Mouse (Mus musculus) hindbrain, embryonic 13.5 days (tissue): ENCODE data around the gene C8g. TPM values are rescaled to one million over a fixed set of nuclear protein-coding genes. Genes with fewer than 3 reads are reported as not detected.

ENCODE experiments used
- ATAC-seq: fragments of 200-750 bp; cut with Nextera tagmentation; 2 replicates; pipeline ENCODE4 v1.8.0; 2017; ENCODE audit warnings: moderate TSS enrichment; ENCODE audit not compliant: low FRiP score
- H3K27ac ChIP-seq: fragments of 300-500 bp; sonication (generic); 2 replicates; pipeline ENCODE4 v1.5.1; 2015; ENCODE audit warnings: inconsistent platforms, mild to moderate bottlenecking, moderate library complexity
- H3K27me3 ChIP-seq: fragments of 300-500 bp; sonication (generic); 2 replicates; pipeline ENCODE4 v1.6.1; 2015; ENCODE audit warnings: mild to moderate bottlenecking, inconsistent platforms
- H3K36me3 ChIP-seq: fragments of 300-500 bp; sonication (generic); 2 replicates; pipeline ENCODE4 v1.6.1; 2015; ENCODE audit warnings: mild to moderate bottlenecking, inconsistent platforms
- H3K4me1 ChIP-seq: fragments of 300-500 bp; sonication (generic); replicated peaks from 2 replicates; pipeline ENCODE4 v1.6.1; 2015; ENCODE audit warnings: inconsistent platforms
- H3K4me2 ChIP-seq: fragments of 300-500 bp; sonication (generic); 2 replicates; pipeline ENCODE4 v1.6.1; 2015; ENCODE audit warnings: inconsistent platforms, mild to moderate bottlenecking, moderate library complexity
- H3K4me3 ChIP-seq: fragments of 300-500 bp; sonication (generic); 2 replicates; pipeline ENCODE4 v1.5.1; 2015; ENCODE audit warnings: mild to moderate bottlenecking, inconsistent platforms
- H3K9ac ChIP-seq: fragments of 300-500 bp; sonication (generic); 2 replicates; pipeline ENCODE4 v1.6.1; 2015; ENCODE audit warnings: mild to moderate bottlenecking, inconsistent platforms
- H3K9me3 ChIP-seq: fragments of 300-500 bp; sonication (generic); 2 replicates; pipeline ENCODE4 v1.6.1; 2016; ENCODE audit warnings: inconsistent platforms
- WGBS: fragments of 180-500 bp; shearing (Covaris S2); methylation state at CpG from one replicate; pipeline ENCODE4 v1.1.7; 2015; 5-methylcytosine and 5-hydroxymethylcytosine counted together
- polyA plus RNA-seq: library from polyadenylated mRNA; unstranded; fragments of >200 nt; fragmentation: Nextera tagmentation; extraction: Ambion mirVana; gene quantifications from 2 replicates; pipeline ENCODE4 v1.2.1, GENCODE M21; 2015

C8g gene
- 5.4 and 5.5 TPM in 2 replicates for polyA plus RNA-seq

DNA sequence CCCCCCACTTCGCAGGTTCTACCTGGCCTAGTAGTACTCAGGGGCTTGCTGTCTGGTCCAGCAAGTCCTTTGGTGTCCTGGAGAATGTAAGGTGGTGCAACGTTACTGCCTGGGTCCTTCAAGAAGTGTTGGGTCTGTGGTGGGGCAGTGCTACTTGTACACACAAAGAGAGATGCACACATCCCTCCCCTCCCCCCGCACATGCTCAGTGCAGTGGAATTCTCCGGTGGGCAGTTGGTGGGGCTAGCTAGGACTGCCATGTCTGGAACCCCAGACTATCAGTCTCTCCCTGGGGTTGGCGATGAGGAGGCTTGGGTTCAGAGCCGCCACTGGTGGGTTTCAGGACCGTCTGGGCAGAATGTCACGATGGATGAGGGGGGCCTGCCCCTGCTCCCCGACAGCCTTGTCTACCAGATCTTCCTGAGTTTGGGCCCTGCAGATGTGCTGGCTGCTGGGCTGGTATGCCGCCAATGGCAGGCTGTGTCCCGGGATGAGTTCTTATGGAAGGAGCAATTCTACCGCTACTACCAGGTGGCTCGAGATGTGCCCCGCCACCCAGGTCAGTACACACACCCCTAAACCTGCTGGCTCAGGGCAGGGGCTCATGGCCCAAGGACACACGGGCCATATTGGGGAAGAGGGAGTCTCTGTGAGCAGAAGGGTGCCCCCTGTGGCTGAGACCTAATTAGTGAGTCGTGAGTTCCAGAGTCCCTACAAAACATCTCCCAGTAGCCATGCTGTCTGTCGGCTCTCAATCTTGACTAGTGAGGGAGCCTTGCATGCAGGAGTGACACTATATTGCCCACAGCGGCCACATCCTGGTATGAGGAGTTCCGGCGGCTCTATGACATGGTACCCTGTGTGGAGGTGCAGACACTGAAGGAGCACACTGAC is at the start of gene C8g:
Gene C8g, minus strand, starts transcription at position 127 of the 894 bp plus-strand sequence.
- H3K4me3 ChIP-seq: peak within 1 kb of the TSS; percentile 90
- peak within 1 kb of the TSS; percentile 100 for H3K4me2 ChIP-seq
- peaks cover 19% of the 10 kb centered on the region for H3K4me1 ChIP-seq
- no peaks in the 10 kb centered on the region for H3K9me3 ChIP-seq
- H3K27ac ChIP-seq: peak within 1 kb of the TSS; percentile 89
- H3K36me3 ChIP-seq: peaks cover 45% of the 10 kb centered on the region
- WGBS: 75% methylated on average over 20 of the region's 20 CpGs
- ATAC-seq: peak; percentile 2; the same call in 1 of the 2 replicates
- H3K9ac ChIP-seq: peak within 1 kb of the TSS; percentile 98
- no peaks in the 10 kb centered on the region for H3K27me3 ChIP-seq

DNA sequence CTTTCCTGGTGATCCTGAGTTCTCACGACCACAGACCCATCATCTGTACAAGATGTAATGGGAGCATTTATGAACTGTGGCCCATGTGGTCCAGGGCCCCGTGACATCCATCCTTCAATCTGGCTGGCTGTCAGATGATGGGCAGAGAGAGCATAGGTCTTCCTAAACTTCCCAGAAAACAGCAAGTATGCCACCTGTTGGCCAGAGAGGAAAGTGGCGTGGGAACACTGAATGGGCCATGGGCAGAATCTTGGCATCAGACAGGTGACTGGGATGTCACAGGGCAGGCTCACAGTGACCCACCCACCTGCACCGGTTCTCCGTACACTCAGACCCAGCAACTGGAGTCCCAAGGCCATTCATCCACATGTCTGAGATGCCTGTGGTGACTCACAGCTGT is 49.7 kb upstream of the C8g start:
- H3K4me2 ChIP-seq: no peak overlapping the region
- H3K4me3 ChIP-seq: no peak overlapping the region
- no peaks in the 10 kb centered on the region for H3K36me3 ChIP-seq
- no peaks in the 10 kb centered on the region for H3K9me3 ChIP-seq
- ATAC-seq: no peak
- 42% methylated on average over 5 of the region's 5 CpGs for WGBS
- H3K27ac ChIP-seq: no peak overlapping the region
- peaks cover 5% of the 10 kb centered on the region for H3K4me1 ChIP-seq
- H3K27me3 ChIP-seq: no peaks in the 10 kb centered on the region
- no peak overlapping the region for H3K9ac ChIP-seq

DNA sequence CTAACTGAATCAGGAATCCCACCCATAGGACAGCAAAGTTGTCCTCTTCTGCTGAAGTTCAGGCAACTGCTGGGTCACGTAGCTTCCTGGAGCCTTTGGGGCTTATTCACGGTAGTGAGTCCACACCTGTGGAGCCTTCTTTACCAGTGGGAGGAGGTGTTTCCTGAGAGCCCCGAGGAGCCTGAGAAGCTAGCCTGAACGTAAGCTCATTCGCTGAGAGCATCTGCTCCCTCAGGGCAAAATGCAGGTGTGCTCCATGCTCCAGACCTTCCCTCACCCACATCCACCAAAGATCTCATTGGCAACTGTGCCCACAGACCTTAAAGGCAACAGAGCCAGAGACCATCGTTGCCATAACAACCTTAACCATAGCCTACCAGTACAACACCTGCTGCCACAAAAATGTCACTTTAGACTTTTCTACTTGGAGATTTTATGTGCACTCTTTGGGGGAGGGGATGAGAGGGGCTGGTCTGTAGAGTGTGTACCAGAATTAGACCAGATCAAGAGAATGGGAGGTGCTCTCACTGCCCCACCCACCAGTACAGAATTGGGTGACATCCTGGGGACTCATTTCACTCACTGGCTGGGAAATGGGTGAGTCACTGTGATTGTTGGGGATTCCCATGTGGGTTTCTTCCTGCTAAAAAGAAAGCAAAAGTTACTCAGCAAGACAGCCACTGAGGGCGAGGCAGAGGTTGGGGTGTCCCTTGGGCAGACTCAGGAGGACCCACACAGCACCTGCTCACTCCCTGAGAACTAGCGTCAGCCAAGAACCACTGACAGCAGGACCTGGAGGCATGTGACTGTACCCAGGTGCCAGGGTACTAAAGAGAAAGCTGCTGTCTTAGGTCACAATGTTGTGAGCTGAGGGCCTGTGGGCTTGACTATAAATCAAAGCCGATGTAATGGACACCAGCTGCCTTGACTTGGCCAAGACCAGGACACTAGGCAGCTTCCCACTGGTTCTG is 47.8 kb upstream of the C8g start:
- peaks cover 21% of the 10 kb centered on the region for H3K4me1 ChIP-seq
- no peaks in the 10 kb centered on the region for H3K36me3 ChIP-seq
- H3K4me2 ChIP-seq: no peak overlapping the region
- 76% methylated on average over 9 of the region's 9 CpGs for WGBS
- H3K27ac ChIP-seq: no peak overlapping the region
- no peak overlapping the region for H3K9ac ChIP-seq
- H3K27me3 ChIP-seq: no peaks in the 10 kb centered on the region
- no peaks in the 10 kb centered on the region for H3K9me3 ChIP-seq
- H3K4me3 ChIP-seq: no peak overlapping the region
- no peak for ATAC-seq

DNA sequence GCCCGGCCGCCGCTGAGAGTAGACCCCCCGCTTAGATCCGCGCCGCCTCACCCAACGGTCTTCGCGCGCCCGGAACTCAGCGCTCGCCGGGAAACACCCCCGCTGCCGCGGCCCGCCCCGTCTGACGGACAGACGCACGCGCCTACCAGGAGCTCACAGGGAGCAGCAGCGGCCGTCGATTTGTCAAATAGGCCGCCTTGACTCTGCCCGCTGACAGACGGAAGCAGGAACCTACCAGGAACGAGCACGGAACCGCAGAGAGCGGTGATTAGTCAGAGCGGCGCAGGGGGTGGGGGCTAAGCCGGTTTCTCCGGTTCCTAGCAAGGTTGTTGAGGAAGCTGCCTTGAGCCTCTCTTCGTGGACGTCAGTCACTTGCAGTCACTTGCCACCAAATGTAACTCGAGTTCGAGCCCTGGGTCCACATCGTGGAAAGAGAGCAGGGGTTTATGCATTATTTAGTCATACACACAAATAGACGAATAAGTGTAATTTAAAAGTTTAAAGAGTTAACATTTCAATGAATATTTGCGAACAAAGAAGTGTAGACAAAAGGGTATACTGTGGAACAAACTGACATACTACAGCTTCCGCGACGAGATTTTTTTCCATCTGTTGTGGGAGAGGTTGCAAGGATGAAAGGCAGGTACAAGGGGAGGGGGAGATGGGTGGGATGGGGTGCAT is 45.4 kb upstream of the C8g start, which contains the start of gene Traf2:
Gene Traf2, minus strand, starts transcription at position 130 of the 681 bp plus-strand sequence.
- Histone ChIP-seq H3K9ac (peak within 1 kb of the TSS; percentile 80), H3K27me3 (no peaks in the 10 kb centered on the region), H3K4me2 (peak within 1 kb of the TSS; percentile 80), H3K9me3 (no peaks in the 10 kb centered on the region), H3K36me3 (no peaks in the 10 kb centered on the region), H3K27ac (peak within 1 kb of the TSS; percentile 52; the same call in 1 of the 2 replicates), H3K4me1 (peaks cover 23% of the 10 kb centered on the region), H3K4me3 (peak within 1 kb of the TSS; percentile 63)
- WGBS: 3% methylated on average over 48 of the region's 48 CpGs
- ATAC-seq: peak; percentile 99

DNA sequence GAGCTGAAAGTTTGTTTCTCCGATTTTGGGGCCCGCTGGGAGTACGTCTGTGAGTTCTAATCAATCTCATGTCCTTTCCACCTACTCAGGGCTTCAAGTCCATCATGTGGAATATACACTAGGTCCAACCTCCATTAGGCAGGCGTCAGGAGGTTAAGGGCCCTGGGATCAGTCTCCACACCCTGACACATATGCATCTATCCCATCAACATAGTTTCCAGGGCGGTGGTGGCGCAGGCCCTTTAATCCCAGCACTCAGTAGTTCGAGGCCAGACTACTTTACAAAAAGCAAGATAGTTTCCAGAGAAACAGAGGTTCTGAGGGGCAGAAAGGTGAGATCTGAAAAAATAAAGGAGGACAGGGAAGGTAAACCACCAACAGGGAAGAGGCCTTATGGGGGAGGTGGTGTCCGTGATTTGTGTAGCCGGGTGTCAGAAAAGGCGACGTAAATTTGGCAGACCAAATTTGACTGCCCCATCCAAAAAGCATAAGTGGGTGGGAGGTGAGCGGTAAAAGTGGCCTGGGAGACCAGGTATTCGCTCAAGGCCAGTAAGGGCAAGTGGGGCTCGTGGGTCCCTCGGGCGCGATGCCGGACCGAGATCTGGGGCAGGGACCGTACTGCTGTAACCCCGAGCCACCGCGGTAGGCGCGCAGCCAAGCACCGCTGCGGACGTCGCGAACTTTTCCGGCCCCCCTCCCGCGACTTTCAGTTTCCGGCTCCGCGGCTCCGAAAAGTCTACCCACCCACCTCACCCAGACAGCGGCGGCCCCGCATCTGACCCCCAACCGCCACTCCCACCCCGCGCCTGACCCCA is 44.7 kb upstream of the C8g start:
- Histone ChIP-seq H3K9me3 (no peaks in the 10 kb centered on the region), H3K36me3 (no peaks in the 10 kb centered on the region), H3K27me3 (no peaks in the 10 kb centered on the region), H3K9ac (peak overlapping the region; percentile 80), H3K27ac (peak overlapping the region; percentile 52; the same call in 1 of the 2 replicates), H3K4me1 (peaks cover 27% of the 10 kb centered on the region), H3K4me2 (peak overlapping the region; percentile 80), H3K4me3 (peak overlapping the region; percentile 63)
- WGBS: 9% methylated on average over 42 of the region's 43 CpGs
- peak; percentile 57 for ATAC-seq

DNA sequence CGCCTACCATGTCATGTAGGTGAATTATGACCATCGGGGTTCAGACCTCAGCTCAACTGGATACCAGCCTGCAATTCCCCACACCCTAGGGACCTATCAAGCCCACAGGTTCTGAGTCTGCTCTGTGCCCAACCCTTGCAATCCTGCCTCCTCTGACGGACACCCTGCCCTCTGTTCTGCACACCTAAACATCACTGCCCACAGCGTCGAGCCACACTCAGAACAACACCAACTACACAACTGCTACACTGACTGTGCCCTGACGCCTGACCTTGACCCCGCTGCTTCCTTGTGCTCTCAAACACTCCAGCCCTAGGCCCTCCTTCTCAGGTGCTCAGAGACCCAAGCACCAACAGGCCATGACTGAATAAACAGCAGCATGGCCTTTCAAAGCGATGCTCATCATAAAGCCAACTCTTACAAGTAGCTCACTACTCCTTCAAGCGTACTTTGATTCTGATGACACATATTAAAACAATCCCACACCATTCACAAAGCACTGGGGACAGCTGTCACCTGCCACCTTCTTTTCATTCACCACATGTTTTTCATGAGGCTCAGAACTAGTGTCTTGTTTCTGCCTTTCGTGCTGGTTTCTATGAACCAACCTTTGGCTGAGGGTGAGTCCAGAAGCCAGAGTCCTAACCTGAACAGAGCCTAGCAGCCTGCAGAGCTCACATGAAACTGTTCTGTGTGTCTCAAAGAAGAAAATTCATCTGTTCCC is 40.3 kb upstream of the C8g start:
- Histone ChIP-seq H3K4me1 (peaks cover 24% of the 10 kb centered on the region), H3K36me3 (peaks cover 12% of the 10 kb centered on the region), H3K9ac (0 out of 2 replicates have a peak overlapping the region, but pooled peaks have one; percentile 9), H3K27ac (no peak overlapping the region), H3K4me2 (no peak overlapping the region), H3K27me3 (no peaks in the 10 kb centered on the region), H3K4me3 (no peak overlapping the region), H3K9me3 (no peaks in the 10 kb centered on the region)
- ATAC-seq: no peak
- WGBS: 86% methylated on average over 10 of the region's 10 CpGs

DNA sequence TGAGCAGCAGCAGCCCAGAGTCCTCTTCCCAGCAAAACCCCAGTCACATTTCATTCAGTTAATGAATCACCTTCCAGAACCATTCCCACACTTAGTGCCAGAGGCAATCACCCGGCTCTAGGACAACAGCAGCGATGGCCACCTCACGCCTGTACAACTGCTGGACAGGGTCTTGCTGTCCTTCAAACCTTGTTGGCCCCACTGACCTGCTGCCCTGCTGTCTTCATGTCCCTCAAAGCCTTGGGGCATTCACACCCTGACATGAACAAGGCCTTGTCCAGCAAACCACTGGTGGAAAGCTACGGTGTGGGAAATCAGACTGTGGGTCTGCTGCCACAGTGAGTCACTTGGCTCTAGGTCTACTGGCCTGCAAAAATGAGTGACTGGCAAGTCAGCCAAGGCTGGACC is 39.0 kb upstream of the C8g start:
- no peak overlapping the region for H3K9ac ChIP-seq
- H3K4me1 ChIP-seq: peaks cover 17% of the 10 kb centered on the region
- H3K9me3 ChIP-seq: no peaks in the 10 kb centered on the region
- H3K36me3 ChIP-seq: peaks cover 24% of the 10 kb centered on the region
- H3K4me3 ChIP-seq: no peak overlapping the region
- H3K27ac ChIP-seq: no peak overlapping the region
- no peak overlapping the region for H3K4me2 ChIP-seq
- ATAC-seq: no peak
- WGBS: 94% methylated on average over 4 of the region's 4 CpGs
- no peaks in the 10 kb centered on the region for H3K27me3 ChIP-seq

DNA sequence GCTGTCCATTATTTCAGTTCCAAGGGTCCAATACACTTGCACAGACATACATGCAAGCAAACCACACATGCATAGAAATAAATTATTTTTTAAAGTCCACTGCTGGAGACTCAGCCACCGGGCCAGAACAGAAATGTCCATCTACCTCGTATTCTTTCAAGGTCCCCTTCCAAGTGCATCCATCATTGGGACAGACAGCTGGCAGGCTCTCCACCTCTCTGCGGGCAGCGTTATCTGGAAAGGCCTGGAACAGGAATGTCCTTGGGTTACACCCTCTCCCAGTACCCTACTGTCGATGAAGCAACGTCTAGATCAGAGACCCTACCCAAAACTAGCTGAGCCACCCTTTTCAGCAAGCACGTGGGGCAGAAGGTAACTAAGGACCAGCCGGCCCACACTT is 35.0 kb upstream of the C8g start:
- no peak overlapping the region for H3K4me3 ChIP-seq
- peaks cover 37% of the 10 kb centered on the region for H3K36me3 ChIP-seq
- no peak overlapping the region for H3K4me2 ChIP-seq
- ATAC-seq: no peak
- H3K4me1 ChIP-seq: no peaks in the 10 kb centered on the region
- H3K27ac ChIP-seq: no peak overlapping the region
- 92% methylated on average over 8 of the region's 8 CpGs for WGBS
- H3K9me3 ChIP-seq: no peaks in the 10 kb centered on the region
- no peak overlapping the region for H3K9ac ChIP-seq
- H3K27me3 ChIP-seq: no peaks in the 10 kb centered on the region

DNA sequence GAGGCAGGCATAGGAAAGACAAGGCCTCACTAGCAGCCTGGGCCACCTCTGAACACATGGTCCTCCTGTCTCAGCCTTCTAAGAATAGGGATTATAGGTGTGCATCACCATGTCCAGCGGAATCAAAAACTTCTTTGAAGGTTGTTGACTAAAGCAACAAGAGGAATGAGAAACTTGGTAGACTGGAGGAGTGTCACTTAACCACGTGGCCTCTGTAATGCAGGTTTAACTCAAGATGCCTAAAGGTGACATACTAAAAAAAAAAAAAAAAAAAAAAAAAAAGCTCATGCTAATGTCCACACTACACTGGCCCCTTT is 33.3 kb upstream of the C8g start:
- Histone ChIP-seq H3K27me3 (no peaks in the 10 kb centered on the region), H3K4me1 (no peaks in the 10 kb centered on the region), H3K36me3 (peaks cover 46% of the 10 kb centered on the region), H3K4me2 (no peak overlapping the region), H3K9ac (no peak overlapping the region), H3K4me3 (no peak overlapping the region), H3K9me3 (no peaks in the 10 kb centered on the region), H3K27ac (no peak overlapping the region)
- 100% methylated on average over 2 of the region's 2 CpGs for WGBS
- no peak for ATAC-seq

DNA sequence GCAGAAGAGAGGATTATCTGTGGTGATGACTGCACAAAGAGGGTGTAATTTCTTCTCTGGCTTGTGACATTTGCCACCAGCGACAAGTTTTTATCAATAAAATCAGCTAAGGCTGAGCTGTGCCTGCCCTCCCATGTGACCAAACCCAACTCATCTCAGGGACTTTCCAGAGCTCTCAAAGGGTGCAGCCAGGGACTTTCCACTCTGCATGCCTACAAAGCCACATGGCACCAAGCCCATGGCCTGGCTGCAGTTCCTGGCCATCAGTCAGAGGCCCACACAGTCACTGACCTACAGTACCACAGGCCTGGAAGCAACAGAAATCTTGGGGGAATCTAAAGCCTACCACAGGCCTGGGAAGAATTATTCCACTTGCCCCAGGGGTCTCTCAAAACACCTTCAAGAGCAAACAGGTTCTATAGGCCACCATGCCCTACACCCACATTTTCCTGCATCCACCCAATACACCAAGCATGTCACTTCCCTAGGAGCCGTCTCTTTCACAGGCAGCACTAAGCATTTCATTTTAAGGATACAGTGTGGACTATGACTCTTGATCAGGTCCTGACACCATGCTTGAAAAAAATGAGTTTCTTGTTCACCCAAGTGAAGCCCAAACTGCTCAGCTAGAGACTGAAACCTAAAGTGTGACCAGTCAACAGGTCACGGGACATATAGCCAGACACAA is 32.8 kb upstream of the C8g start:
- no peak for ATAC-seq
- Histone ChIP-seq H3K27me3 (no peaks in the 10 kb centered on the region), H3K9me3 (no peaks in the 10 kb centered on the region), H3K4me3 (no peak overlapping the region), H3K4me1 (no peaks in the 10 kb centered on the region), H3K4me2 (no peak overlapping the region), H3K36me3 (peaks cover 51% of the 10 kb centered on the region), H3K9ac (0 out of 2 replicates have a peak overlapping the region, but pooled peaks have one; percentile 8), H3K27ac (no peak overlapping the region)
- 89% methylated on average over 3 of the region's 3 CpGs for WGBS
